Comparison of ENCODE assay signal across 8 mouse cellular contexts in the genomic region with DNA sequence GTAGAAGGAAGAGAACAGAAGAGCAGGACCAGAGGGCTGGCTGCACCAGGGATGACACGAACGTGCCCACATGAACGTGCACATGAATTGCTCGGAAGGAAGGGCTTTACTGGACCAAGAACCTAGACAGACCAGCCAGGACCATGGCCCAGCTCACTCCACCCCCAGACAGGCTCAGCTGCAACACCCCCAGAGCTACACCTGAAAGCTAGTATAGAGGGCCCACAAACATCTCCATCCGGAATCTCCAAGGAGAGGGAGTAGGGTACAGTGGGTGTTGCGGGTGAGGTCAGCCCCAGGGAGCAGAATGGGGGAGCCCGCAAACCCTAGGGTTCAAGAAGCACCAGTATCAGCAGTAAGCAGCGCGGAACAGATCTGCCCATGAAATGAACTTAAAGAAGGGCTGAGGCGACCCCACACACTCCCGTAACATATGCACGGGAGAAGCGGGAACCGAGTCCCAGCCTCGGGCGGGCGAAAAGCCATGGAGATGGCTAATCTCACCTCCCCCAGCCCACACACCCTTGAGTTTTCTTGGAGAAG. TPM values are rescaled to one million over a fixed set of nuclear protein-coding genes. Genes with fewer than 3 reads are reported as not detected.
DNase-seq lines count a peak whose midpoint lies in the region; ATAC-seq and TF ChIP-seq lines count a peak whose summit lies in the region.

No protein-coding gene starts in this region.

- TF ChIP-seq CTCF in liver, adult 2 months (IDR thresholded peaks at IDR 0.05; ENCODE audit: low read depth, low read length): no peak

- ATAC-seq in intestine, embryonic 16.5 days: no peak
- no peak for ATAC-seq in neural tube, embryonic 12.5 days (ENCODE audit: low FRiP score, low read depth)

- peak overlapping the region; percentile 94 for H3K4me2 ChIP-seq in intestine, embryonic 16.5 days (ENCODE audit: low read depth, low read length)
- peak overlapping the region; percentile 97 for H3K4me2 ChIP-seq in neural tube, embryonic 12.5 days (replicated peaks)

- H3K79me2 ChIP-seq in liver, adult 2 months (ENCODE audit: control insufficient read depth, insufficient read depth, low read length): peaks cover 15% of the 10 kb centered on the region; the same call in 1 of the 2 replicates

- no peaks in the 10 kb centered on the region for H3K36me3 ChIP-seq in liver, adult 2 months (ENCODE audit: control insufficient read depth, insufficient read depth, low read length)
- no peaks in the 10 kb centered on the region for H3K36me3 ChIP-seq in forebrain, embryonic 10.5 days (replicated peaks)
- no peaks in the 10 kb centered on the region for H3K36me3 ChIP-seq in intestine, embryonic 16.5 days (ENCODE audit: control insufficient read depth, insufficient read depth, low read length)
- no peaks in the 10 kb centered on the region for H3K36me3 ChIP-seq in neural tube, embryonic 12.5 days

- 52% methylated on average over 17 of the region's 17 CpGs for whole genome bisulfite sequencing in liver, adult 2 months
- WGBS in forebrain, embryonic 10.5 days: 12% methylated on average over 17 of the region's 17 CpGs
- WGBS in intestine, embryonic 16.5 days: 29% methylated on average over 17 of the region's 17 CpGs
- WGBS in neural tube, embryonic 12.5 days: 16% methylated on average over 17 of the region's 17 CpGs

- TF ChIP-seq POLR2A in liver, adult 2 months (IDR thresholded peaks at IDR 0.05; ENCODE audit: extremely low read depth, insufficient read depth, low read length): no peak

- DNase-seq in liver, adult 2 months (ENCODE audit: extremely low read depth, low read depth, low spot score): no peak
- DNase-seq in liver: no peak
- no peak for DNase-seq in forebrain, embryonic 10.5 days (ENCODE audit: extremely low spot score, low spot score)
- DNase-seq in spleen, postnatal 36 days (ENCODE audit: low spot score in 2 of 2): no peak
- no peak for DNase-seq in ovary, adult 18-20 months (ENCODE audit: low spot score)
- DNase-seq in gastrocnemius, adult 8-10 months (ENCODE audit: low spot score in 2 of 2): no peak

- peak overlapping the region; percentile 2; the same call in 1 of the 2 replicates for H3K9ac ChIP-seq in liver, adult 2 months (ENCODE audit: low read depth, low read length)
- peak overlapping the region; percentile 91 for H3K9ac ChIP-seq in intestine, embryonic 16.5 days (ENCODE audit: low read depth, low read length)
- H3K9ac ChIP-seq in neural tube, embryonic 12.5 days: peak overlapping the region; percentile 69; the same call in 1 of the 2 replicates

- no peak overlapping the region for H3K27ac ChIP-seq in liver, adult 2 months (replicated peaks; ENCODE audit: insufficient read depth, low read depth, low read length)
- 0 out of 2 replicates have a peak overlapping the region, but pooled peaks have one; percentile 80 for H3K27ac ChIP-seq in forebrain, embryonic 10.5 days
- H3K27ac ChIP-seq in intestine, embryonic 16.5 days (ENCODE audit: low read length): no peak overlapping the region
- H3K27ac ChIP-seq in neural tube, embryonic 12.5 days: no peak overlapping the region

- no peaks in the 10 kb centered on the region for H3K9me3 ChIP-seq in forebrain, embryonic 10.5 days
- no peaks in the 10 kb centered on the region for H3K9me3 ChIP-seq in intestine, embryonic 16.5 days (ENCODE audit: control insufficient read depth, low read length)
- H3K9me3 ChIP-seq in neural tube, embryonic 12.5 days: no peaks in the 10 kb centered on the region

- H3K27me3 ChIP-seq in liver, adult 2 months (ENCODE audit: control insufficient read depth, insufficient read depth, low read length): no peaks in the 10 kb centered on the region
- H3K27me3 ChIP-seq in forebrain, embryonic 10.5 days (ENCODE audit: poor library complexity, severe bottlenecking): peaks cover 71% of the 10 kb centered on the region
- no peaks in the 10 kb centered on the region for H3K27me3 ChIP-seq in intestine, embryonic 16.5 days (replicated peaks; ENCODE audit: control insufficient read depth, insufficient read depth, low read length)
- H3K27me3 ChIP-seq in neural tube, embryonic 12.5 days (replicated peaks): peaks cover 41% of the 10 kb centered on the region

- H3K4me3 ChIP-seq in liver, adult 2 months (ENCODE audit: insufficient read depth, low read depth, low read length): peak overlapping the region; percentile 84
- peak overlapping the region; percentile 79 for H3K4me3 ChIP-seq in forebrain, embryonic 10.5 days
- peak overlapping the region; percentile 86 for H3K4me3 ChIP-seq in intestine, embryonic 16.5 days (ENCODE audit: low read length)
- H3K4me3 ChIP-seq in neural tube, embryonic 12.5 days: peak overlapping the region; percentile 87

- peaks cover 34% of the 10 kb centered on the region for H3K4me1 ChIP-seq in liver, adult 2 months (ENCODE audit: control insufficient read depth, insufficient read depth, low read length)
- H3K4me1 ChIP-seq in forebrain, embryonic 10.5 days: peaks cover 38% of the 10 kb centered on the region
- H3K4me1 ChIP-seq in intestine, embryonic 16.5 days (ENCODE audit: control insufficient read depth, insufficient read depth, low read length): peaks cover 45% of the 10 kb centered on the region
- peaks cover 21% of the 10 kb centered on the region for H3K4me1 ChIP-seq in neural tube, embryonic 12.5 days

RNA-seq across cellular contexts. Expression of gene Nacc2, which starts 1.4 kb away (rescaled TPM):
- 6.0 and 10.5 TPM in 2 replicates for total RNA-seq in liver, adult 2 months (2014; rRNA removed)
- polyA plus RNA-seq in liver, adult 2 months (2012; rRNA removed): 22.2 and 22.6 TPM in 2 replicates
- polyA plus RNA-seq in forebrain, embryonic 10.5 days (2016; fragmentation: Nextera tagmentation; extraction: Ambion mirVana): 4.9 and 5.8 TPM in 2 replicates
- 18.6 and 20.4 TPM in 2 replicates for polyA plus RNA-seq in intestine, embryonic 16.5 days (2015; fragmentation: Nextera tagmentation; extraction: Ambion mirVana)
- 15.0 and 15.2 TPM in 2 replicates for polyA plus RNA-seq in neural tube, embryonic 12.5 days (2016; fragmentation: Nextera tagmentation; extraction: Ambion mirVana)
- total RNA-seq in gastrocnemius, adult 8-10 months (2022): 10 to 100 TPM; 20.9 to 25.5 (median 22.8) TPM

Comparison
In these comparisons a context has a peak if more than half of its experiments do, and no peak if none do; other contexts are left out.
1. H3K9ac ChIP-seq: peak in every context shown above with its lines; median percentile 91 in intestine, embryonic 16.5 days; 69 in neural tube, embryonic 12.5 days; 2 in liver, adult 2 months.